Mouse (Mus musculus) stomach, postnatal 0 days (tissue): Measurements from ENCODE around the gene Vat1.

Source experiments
- CTCF ChIP-seq: IDR thresholded peaks from 2 replicates; pipeline ENCODE4 v1.5.1; 2016; ENCODE audit warnings: antibody characterized with exemption, low read depth, mild to moderate bottlenecking, moderate library complexity
- EP300 ChIP-seq: optimal IDR thresholded peaks from 2 replicates; pipeline ENCODE3; 2016; ENCODE audit warnings: antibody characterized with exemption

- TF ChIP-seq CTCF (no peak), EP300 (no peak)
These were observed 3.1 kb upstream of the Vat1 start for GRCm38 (mm10) chr11:101469155-101469554.
